Mouse (Mus musculus): ENCODE data around the gene Ceacam2.
"Not testable (repeated sequence)": the region's sequence is repeated elsewhere in the genome, so short reads cannot be mapped to it uniquely, and the experiment has no call there.

The Ceacam2 gene

GRCm38 (mm10) chr7:25483133-25483735 is 56.4 kb downstream of the Ceacam2 start:
- DNase-seq (ENCODE audit: low spot score), result no peak

GRCm38 (mm10) chr7:25480791-25481190 is 58.9 kb downstream of the Ceacam2 start:
- not testable (repeated sequence) for DNase-seq (ENCODE audit: low spot score)

GRCm38 (mm10) chr7:25479440-25479839 is 60.2 kb downstream of the Ceacam2 start:
- DNase-seq (ENCODE audit: low spot score), result peak; percentile 46

- not testable (repeated sequence) for DNase-seq (ENCODE audit: low spot score)
Observed at GRCm38 (mm10) chr7:25477752-25478093, 61.9 kb downstream of the Ceacam2 start.

GRCm38 (mm10) chr7:25477091-25477751 is 62.4 kb downstream of the Ceacam2 start, which contains the start of gene Ceacam1:
Gene Ceacam1 (minus strand): TSS chr7:25477603.
- DNase-seq (ENCODE audit: low spot score), result peak; percentile 40

- not testable (repeated sequence) for DNase-seq (ENCODE audit: low spot score)
Observed at GRCm38 (mm10) chr7:25471821-25472220, 67.8 kb downstream of the Ceacam2 start.

Data from adipocyte (in vitro differentiated cells).